Mouse (Mus musculus): ENCODE data around the gene Zfp811. TPM values are rescaled to one million over a fixed set of nuclear protein-coding genes. Genes with fewer than 3 reads are reported as not detected.
A peak's percentile ranks its signal among the peaks of the same experiment; 100 is the strongest.

Zfp811 gene
- polyA plus RNA-seq, 1 experiment from 2014 or later: 2.4 TPM

DNA sequence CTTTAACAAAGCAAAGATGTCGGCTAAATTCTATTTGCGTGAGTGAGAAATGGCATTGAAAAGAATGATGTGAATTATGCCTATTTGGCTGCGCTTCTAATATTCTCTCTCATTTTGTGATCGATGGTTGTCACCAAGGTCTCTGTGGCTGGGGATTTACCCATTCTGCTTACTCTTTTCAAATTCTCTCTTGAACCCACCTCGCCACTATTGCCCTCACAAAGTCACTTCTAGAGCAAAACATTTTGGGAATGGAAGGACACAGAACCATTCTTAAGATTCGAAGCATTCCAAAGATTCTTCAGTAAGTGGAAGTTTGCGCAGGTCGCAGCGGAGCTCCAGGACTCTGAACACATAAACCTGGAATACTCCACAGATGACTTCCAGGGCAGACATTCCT, 21.2 kb downstream of the Zfp811 start:
- Histone ChIP-seq H3K27me3 (ENCODE audit: insufficient read depth, poor library complexity, severe bottlenecking) (no peaks in the 10 kb centered on the region), H3K4me3 (peak overlapping the region; percentile 90), H3K27ac (peak overlapping the region; percentile 97), H3K9me3 (no peaks in the 10 kb centered on the region), H3K36me3 (peaks cover 26% of the 10 kb centered on the region), H3K4me1 (peaks cover 9% of the 10 kb centered on the region)
- 6% methylated on average over 9 of the region's 9 CpGs for WGBS
- no peak for DNase-seq (ENCODE audit: low spot score)

DNA sequence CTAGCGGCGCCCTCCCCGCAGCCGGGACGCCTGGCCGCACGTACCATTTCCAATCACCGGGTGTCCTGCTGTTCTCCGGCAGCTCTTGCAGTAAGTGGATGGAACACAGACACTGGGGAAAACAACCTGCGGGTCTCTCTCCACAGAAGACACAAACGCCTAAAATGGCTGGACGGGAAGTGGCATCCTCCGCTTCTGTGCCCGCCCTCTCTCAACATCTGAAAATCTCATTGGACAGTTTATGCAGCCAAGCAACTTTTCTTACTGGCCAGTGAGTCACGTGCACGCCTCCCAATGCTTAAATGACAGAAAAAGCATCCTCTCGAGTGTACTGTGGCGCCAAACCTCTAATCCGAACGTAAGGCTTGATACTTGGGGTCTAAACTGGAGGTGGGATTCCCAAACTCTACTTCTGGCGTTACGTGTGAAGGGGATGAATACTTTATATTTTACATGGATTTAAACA, 21.6 kb downstream of the Zfp811 start, which contains the start of gene Zfp871:
Gene Zfp871 (minus strand): TSS at position 194 of the 466 bp plus-strand sequence.
- peak; percentile 97 for DNase-seq (ENCODE audit: low spot score)
- no peaks in the 10 kb centered on the region for H3K9me3 ChIP-seq
- H3K4me3 ChIP-seq: peak within 1 kb of the TSS; percentile 90
- no peaks in the 10 kb centered on the region for H3K27me3 ChIP-seq (ENCODE audit: insufficient read depth, poor library complexity, severe bottlenecking)
- H3K36me3 ChIP-seq: peaks cover 31% of the 10 kb centered on the region
- H3K27ac ChIP-seq: peak within 1 kb of the TSS; percentile 97
- WGBS: under 1% methylated on average over 22 of the region's 22 CpGs
- peaks cover 9% of the 10 kb centered on the region for H3K4me1 ChIP-seq

- Histone ChIP-seq H3K36me3 (peaks cover 36% of the 10 kb centered on the region), H3K9me3 (no peaks in the 10 kb centered on the region), H3K4me3 (peak overlapping the region; percentile 90), H3K27me3 (ENCODE audit: insufficient read depth, poor library complexity, severe bottlenecking) (no peaks in the 10 kb centered on the region), H3K27ac (peak overlapping the region; percentile 97), H3K4me1 (peaks cover 9% of the 10 kb centered on the region)
- 1% methylated on average over 31 of the region's 31 CpGs for WGBS
- DNase-seq (ENCODE audit: low spot score): no peak
Observed at GRCm38 (mm10) chr17:32787436-32788093, 22.2 kb downstream of the Zfp811 start.

- Histone ChIP-seq H3K4me1 (peaks cover 9% of the 10 kb centered on the region), H3K9me3 (no peaks in the 10 kb centered on the region), H3K4me3 (peak overlapping the region; percentile 90), H3K27me3 (ENCODE audit: insufficient read depth, poor library complexity, severe bottlenecking) (no peaks in the 10 kb centered on the region), H3K27ac (no peak overlapping the region), H3K36me3 (peaks cover 38% of the 10 kb centered on the region)
- DNase-seq (ENCODE audit: low spot score): no peak
- WGBS: 59% methylated on average over 6 of the region's 6 CpGs
Observed at GRCm38 (mm10) chr17:32786944-32787343, 22.8 kb downstream of the Zfp811 start.

GRCm38 (mm10) chr17:32785656-32786055, 24.1 kb downstream of the Zfp811 start:
- Histone ChIP-seq H3K4me3 (no peak overlapping the region), H3K27me3 (ENCODE audit: insufficient read depth, poor library complexity, severe bottlenecking) (no peaks in the 10 kb centered on the region), H3K9me3 (no peaks in the 10 kb centered on the region), H3K27ac (no peak overlapping the region), H3K36me3 (peaks cover 38% of the 10 kb centered on the region), H3K4me1 (peaks cover 9% of the 10 kb centered on the region)
- no peak for DNase-seq (ENCODE audit: low spot score)
- WGBS: 81% methylated on average over 3 of the region's 3 CpGs

- Histone ChIP-seq H3K4me3 (no peak overlapping the region), H3K4me1 (no peaks in the 10 kb centered on the region), H3K27me3 (ENCODE audit: insufficient read depth, poor library complexity, severe bottlenecking) (no peaks in the 10 kb centered on the region), H3K36me3 (peaks cover 75% of the 10 kb centered on the region), H3K27ac (no peak overlapping the region), H3K9me3 (no peaks in the 10 kb centered on the region)
- WGBS: 94% methylated on average over 3 of the region's 3 CpGs
- DNase-seq (ENCODE audit: low spot score): no peak
Observed at GRCm38 (mm10) chr17:32777564-32777963, 32.2 kb downstream of the Zfp811 start.

DNA sequence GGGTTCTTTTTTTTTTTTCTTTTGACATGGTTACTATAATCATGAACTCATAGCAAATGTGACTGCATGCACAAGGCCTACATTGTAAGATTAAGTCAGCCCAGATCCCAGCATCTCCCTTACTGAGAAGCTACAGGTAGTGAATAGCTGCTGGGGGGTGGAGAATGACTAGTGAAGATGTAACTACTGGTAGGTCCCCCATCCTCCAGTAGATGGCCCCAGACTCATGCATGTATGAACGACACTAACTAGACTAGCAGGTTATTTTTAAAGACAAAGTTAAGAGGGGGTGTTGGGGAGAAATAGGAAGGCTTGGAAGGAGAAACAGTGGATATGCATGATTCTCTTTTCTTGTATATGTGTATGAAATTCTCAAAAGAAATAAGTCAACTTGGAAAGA, 38.5 kb downstream of the Zfp811 start:
- Histone ChIP-seq H3K4me3 (no peak overlapping the region), H3K27me3 (ENCODE audit: insufficient read depth, poor library complexity, severe bottlenecking) (no peaks in the 10 kb centered on the region), H3K27ac (no peak overlapping the region), H3K36me3 (peaks cover 95% of the 10 kb centered on the region), H3K9me3 (no peaks in the 10 kb centered on the region), H3K4me1 (no peaks in the 10 kb centered on the region)
- 64% methylated on average over 1 of the region's 1 CpGs for WGBS
- DNase-seq (ENCODE audit: low spot score): no peak

GRCm38 (mm10) chr17:32766422-32766821, 43.3 kb downstream of the Zfp811 start:
- WGBS: 94% methylated on average over 2 of the region's 2 CpGs
- peaks cover 77% of the 10 kb centered on the region for H3K36me3 ChIP-seq

DNA sequence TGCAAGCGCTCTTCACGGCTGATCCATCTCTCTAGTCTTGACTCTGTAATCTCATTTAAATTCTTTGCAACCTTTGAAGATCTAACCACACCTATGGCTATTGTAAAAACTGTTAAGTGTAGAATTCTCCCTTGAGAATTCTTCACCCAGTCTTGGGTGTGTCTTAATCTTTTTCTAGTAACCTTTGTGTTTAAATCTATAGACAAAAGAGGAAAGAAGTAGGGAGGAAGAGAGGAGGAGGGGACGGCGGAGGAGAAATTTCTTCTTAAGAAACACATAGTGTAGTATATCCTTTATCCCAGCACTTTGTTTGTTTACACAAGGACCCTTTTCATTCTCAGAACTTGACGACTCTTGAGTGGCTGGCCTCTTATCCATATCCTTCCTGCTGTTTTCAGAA, 52.4 kb downstream of the Zfp811 start:
- no peaks in the 10 kb centered on the region for H3K27me3 ChIP-seq (ENCODE audit: insufficient read depth, poor library complexity, severe bottlenecking)
- no peaks in the 10 kb centered on the region for H3K36me3 ChIP-seq
- H3K4me3 ChIP-seq: no peak overlapping the region
- no peak overlapping the region for H3K27ac ChIP-seq
- no peaks in the 10 kb centered on the region for H3K9me3 ChIP-seq
- WGBS: 60% methylated on average over 5 of the region's 5 CpGs
- DNase-seq (ENCODE audit: low spot score): no peak
- H3K4me1 ChIP-seq: no peaks in the 10 kb centered on the region

More at GRCm38 (mm10) chr17:32766422-32766821, 43.3 kb downstream of the Zfp811 start:
- Histone ChIP-seq H3K27ac (no peak overlapping the region), H3K4me1 (no peaks in the 10 kb centered on the region), H3K4me3 (no peak overlapping the region), H3K27me3 (ENCODE audit: insufficient read depth, poor library complexity, severe bottlenecking) (no peaks in the 10 kb centered on the region), H3K9me3 (no peaks in the 10 kb centered on the region)
- no peak for DNase-seq (ENCODE audit: low spot score)

DNA sequence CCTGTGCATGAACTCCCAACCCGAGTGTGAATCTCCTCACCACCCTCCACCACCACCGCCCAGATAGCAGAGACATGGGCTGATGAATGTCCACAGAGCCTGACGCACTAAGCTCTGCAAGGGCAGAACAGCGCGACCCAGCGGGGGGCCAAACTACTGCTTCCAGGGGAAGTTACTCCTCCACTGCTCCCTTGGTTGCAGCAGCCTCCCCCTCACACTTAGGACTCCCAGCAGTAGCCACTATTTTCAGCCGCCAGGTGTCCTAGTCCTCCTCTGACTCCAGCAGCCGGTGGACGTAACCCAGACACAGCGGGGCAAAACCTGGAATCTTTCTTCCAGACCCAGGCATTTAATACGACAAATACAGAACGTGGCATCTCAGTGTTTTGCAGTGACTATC, 56.1 kb downstream of the Zfp811 start:
- Histone ChIP-seq H3K4me3 (0 out of 2 replicates have a peak overlapping the region, but pooled peaks have one; percentile 5), H3K9me3 (no peaks in the 10 kb centered on the region), H3K27me3 (ENCODE audit: insufficient read depth, poor library complexity, severe bottlenecking) (no peaks in the 10 kb centered on the region), H3K36me3 (no peaks in the 10 kb centered on the region), H3K27ac (no peak overlapping the region), H3K4me1 (no peaks in the 10 kb centered on the region)
- 11% methylated on average over 12 of the region's 12 CpGs for WGBS
- DNase-seq (ENCODE audit: low spot score): no peak

DNA sequence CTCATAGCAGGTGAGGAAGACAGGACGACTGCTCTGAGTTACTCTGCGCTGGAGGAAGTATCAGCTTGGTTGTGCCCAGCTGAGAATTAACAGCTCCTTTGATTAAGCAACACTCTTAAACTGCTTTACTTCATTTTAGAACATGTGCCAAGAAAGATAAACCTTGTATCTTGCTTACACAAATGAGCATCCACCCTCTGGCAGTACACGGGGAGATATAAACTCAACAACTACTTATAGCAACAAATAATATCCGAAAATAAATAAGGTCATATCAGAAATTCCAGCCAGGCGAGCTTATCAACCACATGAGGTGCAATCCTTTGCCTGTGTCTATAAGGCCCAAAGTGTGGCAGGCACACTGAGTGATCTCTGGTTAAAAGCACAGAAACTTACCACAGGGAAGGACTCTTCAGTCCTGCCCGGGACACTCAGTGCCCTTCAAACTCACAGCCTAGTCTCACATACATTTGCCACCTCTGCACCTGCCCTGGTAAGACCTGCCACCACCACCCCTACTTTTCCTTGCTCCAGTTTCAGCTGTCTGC, 56.8 kb downstream of the Zfp811 start:
- DNase-seq (ENCODE audit: low spot score): no peak
- Histone ChIP-seq H3K27ac (no peak overlapping the region), H3K36me3 (no peaks in the 10 kb centered on the region), H3K9me3 (no peaks in the 10 kb centered on the region), H3K4me1 (no peaks in the 10 kb centered on the region), H3K27me3 (ENCODE audit: insufficient read depth, poor library complexity, severe bottlenecking) (no peaks in the 10 kb centered on the region), H3K4me3 (no peak overlapping the region)
- WGBS: 61% methylated on average over 6 of the region's 6 CpGs

- Histone ChIP-seq H3K4me1 (no peaks in the 10 kb centered on the region), H3K27me3 (ENCODE audit: insufficient read depth, poor library complexity, severe bottlenecking) (no peaks in the 10 kb centered on the region), H3K27ac (no peak overlapping the region), H3K4me3 (no peak overlapping the region), H3K36me3 (no peaks in the 10 kb centered on the region), H3K9me3 (no peaks in the 10 kb centered on the region)
- DNase-seq (ENCODE audit: low spot score): no peak
- WGBS: 36% methylated on average over 5 of the region's 5 CpGs
Observed at GRCm38 (mm10) chr17:32750611-32751010, 59.1 kb downstream of the Zfp811 start.

Measured in heart, embryonic 10.5 days (tissue).